In the genomic region with DNA sequence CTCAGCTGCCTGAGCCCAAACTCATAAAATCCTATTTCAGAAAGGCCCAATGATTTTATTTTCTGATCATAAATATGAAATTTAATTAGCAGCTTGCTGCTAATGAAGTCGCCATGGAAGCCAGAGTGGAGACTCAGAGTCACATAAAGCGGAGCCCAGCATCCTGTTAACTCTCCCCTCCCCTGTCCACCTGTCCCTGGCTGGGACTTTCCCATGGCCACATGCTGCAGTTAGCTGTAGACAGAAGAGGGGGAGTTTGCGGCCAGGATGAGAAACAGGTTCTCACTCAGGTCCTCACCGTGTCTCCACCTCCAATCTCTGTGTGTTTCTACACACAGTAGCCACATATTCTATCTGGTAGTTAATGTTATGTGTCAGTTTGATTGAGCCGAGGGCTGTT, we compare ENCODE assay signal across 31 mouse cellular contexts. TPM values are rescaled to one million over a fixed set of nuclear protein-coding genes. Genes with fewer than 3 reads are reported as not detected.
DNase-seq lines count a peak whose midpoint lies in the region; ATAC-seq lines count a peak whose summit lies in the region.
"Had no signal": no experiment of that assay in that cellular context is flagged by ENCODE, and none has a peak within 500 bp of the region (broad histone marks: within the 10 kb centered on the region; RNA-seq: fewer than 3 reads in every experiment).

No protein-coding gene starts in this region.

- no peak overlapping the region for H3K9ac ChIP-seq in neural tube, embryonic 15.5 days (replicated peaks)
- H3K9ac ChIP-seq: embryonic facial prominence, embryonic 13.5 days; heart, embryonic 13.5 days; hindbrain, embryonic 12.5 days; limb, embryonic 12.5 days; liver, postnatal 0 days; midbrain, embryonic 12.5 days; neural tube, embryonic 13.5 days had no signal

- H3K4me1 ChIP-seq in neural tube, embryonic 15.5 days: peaks cover 9% of the 10 kb centered on the region
- H3K4me1 ChIP-seq: embryonic facial prominence, embryonic 13.5 days; hindbrain, embryonic 12.5 days; midbrain, embryonic 12.5 days had no signal

- intact Hi-C loops in left cerebral cortex, postnatal 25 days (cut with DNase I): no loop called here

- H3K36me3 ChIP-seq in neural tube, embryonic 15.5 days: no peaks in the 10 kb centered on the region
- H3K36me3 ChIP-seq: embryonic facial prominence, embryonic 13.5 days; G1E; heart, embryonic 13.5 days; hindbrain, embryonic 12.5 days; limb, embryonic 12.5 days; midbrain, embryonic 12.5 days; neural tube, embryonic 13.5 days had no signal

- no peak overlapping the region for H3K4me3 ChIP-seq in neural tube, embryonic 15.5 days (replicated peaks)
- H3K4me3 ChIP-seq: embryonic facial prominence, embryonic 13.5 days; erythroblast, embryonic 14.5 days; heart, embryonic 13.5 days; hindbrain, embryonic 12.5 days; limb, embryonic 12.5 days; midbrain, embryonic 12.5 days; neural tube, embryonic 13.5 days had no signal

- H3K9me3 ChIP-seq in neural tube, embryonic 15.5 days (replicated peaks): no peaks in the 10 kb centered on the region
- H3K9me3 ChIP-seq: embryonic facial prominence, embryonic 13.5 days; midbrain, embryonic 12.5 days; neural tube, embryonic 13.5 days had no signal

- H3K27ac ChIP-seq in neural tube, embryonic 15.5 days (replicated peaks): 0 out of 2 replicates have a peak overlapping the region, but pooled peaks have one; percentile 45
- H3K27ac ChIP-seq: embryonic facial prominence, embryonic 13.5 days; heart, embryonic 13.5 days; hindbrain, embryonic 12.5 days; limb, embryonic 12.5 days; midbrain, embryonic 12.5 days; stomach, postnatal 0 days had no signal

- H3K27me3 ChIP-seq in neural tube, embryonic 15.5 days (replicated peaks): no peaks in the 10 kb centered on the region
- H3K27me3 ChIP-seq: embryonic facial prominence, embryonic 13.5 days; heart, embryonic 13.5 days; hindbrain, embryonic 12.5 days; limb, embryonic 12.5 days; midbrain, embryonic 12.5 days; neural tube, embryonic 13.5 days; Patski had no signal

- no peak for ATAC-seq in neural tube, embryonic 15.5 days (ENCODE audit: low FRiP score)
- ATAC-seq in megakaryocyte-erythroid progenitor cell, adult 5-6 weeks (replicated peaks; ENCODE audit: low FRiP score, low TSS enrichment, poor library complexity, severe bottlenecking): no peak
- ATAC-seq: forebrain, embryonic 14.5 days; liver, postnatal 0 days; lung, postnatal 0 days; Patski had no signal

- no peak overlapping the region for H3K4me2 ChIP-seq in neural tube, embryonic 15.5 days
- H3K4me2 ChIP-seq: embryonic facial prominence, embryonic 13.5 days; heart, embryonic 13.5 days; hindbrain, embryonic 12.5 days; limb, embryonic 12.5 days; liver, embryonic 11.5 days; midbrain, embryonic 12.5 days; neural tube, embryonic 13.5 days had no signal

- no peak for DNase-seq in neural tube, embryonic 10.5 days (ENCODE audit: extremely low spot score, low spot score)
- DNase-seq in CD8-positive naive resting alpha-beta T cell, adult 2 months (ENCODE audit: low read depth in 2 of 2, low spot score in 2 of 2): peak; percentile 12
- DNase-seq in naive thymus-derived CD4-positive, alpha-beta T cell, adult 2 months (ENCODE audit: low read depth): peak; percentile 37
- peak; percentile 83 for DNase-seq in spleen, postnatal 36 days (ENCODE audit: low spot score in 2 of 2)
- DNase-seq in left cerebral cortex, postnatal 25 days (ENCODE audit: low spot score in 2 of 2): no peak
- DNase-seq in embryo, embryonic 9.5 days (ENCODE audit: extremely low spot score): no peak
- DNase-seq: adrenal gland, adult 8-10 months; cerebellum, adult 18-20 months; cerebellum, postnatal 14 days; gastrocnemius, postnatal 25 days; heart, postnatal 14 days; kidney, adult 2 months; kidney, postnatal 10 days; layer of hippocampus, postnatal 36 days; liver, postnatal 0 days had no signal

- 69% methylated on average over 5 of the region's 5 CpGs for WGBS in neural tube, embryonic 15.5 days

RNA-seq across cellular contexts. Expression of a gene that starts 48.6 kb away (rescaled TPM):
- polyA plus RNA-seq in neural tube, embryonic 15.5 days (2015; fragmentation: Nextera tagmentation; extraction: Ambion mirVana): 0.26 and 0.84 TPM in 2 replicates
- 0.79 and 2.1 TPM in 2 replicates for total RNA-seq in megakaryocyte-erythroid progenitor cell, adult 5-6 weeks (2014; fragmentation: Nextera tagmentation)
- 0.46 and 1.5 TPM in 2 replicates for total RNA-seq in megakaryocyte-erythroid progenitor cell, adult 5-6 weeks (2017)
- total RNA-seq in left cerebral cortex, postnatal 25 days (2021): under 1 TPM in 1 of 2 experiments, not detected in 1; 0.16 TPM
- total RNA-seq: G1E had no signal
- polyA plus RNA-seq: C2C12; forebrain, embryonic 14.5 days; G1E; hindbrain, embryonic 12.5 days; Patski had no signal

Comparison
In these comparisons a context has a peak if more than half of its experiments do, and no peak if none do; other contexts are left out.
1. DNase-seq: peak in CD8-positive naive resting alpha-beta T cell, adult 2 months (2 of 2), naive thymus-derived CD4-positive, alpha-beta T cell, adult 2 months (single experiment) and spleen, postnatal 36 days (2 of 2); none in neural tube, embryonic 10.5 days (single experiment), left cerebral cortex, postnatal 25 days (0 of 2) and embryo, embryonic 9.5 days (single experiment).